In the genomic region with DNA sequence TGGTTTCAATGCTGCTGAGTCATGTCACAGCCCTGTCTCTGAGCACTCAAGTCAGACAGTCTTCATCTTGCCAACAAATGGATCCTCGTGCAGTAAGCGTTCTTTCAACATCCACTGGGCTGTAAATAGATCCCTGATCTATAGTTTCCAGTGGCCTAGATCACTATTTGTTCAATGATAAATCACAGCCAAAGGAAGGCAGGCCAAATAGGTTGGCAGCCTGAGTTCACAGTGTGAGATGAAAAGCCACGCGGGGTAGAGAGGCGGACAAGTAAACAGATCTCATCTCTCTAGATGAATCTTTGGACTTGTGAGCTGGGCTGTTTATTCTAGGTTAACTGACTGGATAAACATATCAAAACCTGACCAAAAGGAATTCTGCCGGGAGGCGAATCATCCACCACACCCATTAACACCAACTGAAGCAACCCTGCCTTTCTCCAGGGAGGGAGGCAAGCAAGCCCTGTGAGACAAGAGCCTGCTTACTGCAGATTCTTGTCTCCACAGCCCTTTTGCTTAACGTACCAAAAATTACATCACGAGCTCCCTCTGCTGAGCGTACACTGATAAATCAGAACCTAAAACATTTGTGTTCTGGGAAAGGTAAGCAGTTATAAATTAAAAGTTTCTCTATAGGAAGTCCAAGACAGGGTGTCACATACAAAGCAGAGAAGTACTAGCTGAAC, we compare ENCODE assay signal across 8 mouse cellular contexts. TPM values are rescaled to one million over a fixed set of nuclear protein-coding genes. Genes with fewer than 3 reads are reported as not detected.
DNase-seq lines count a peak whose midpoint lies in the region; ATAC-seq and TF ChIP-seq lines count a peak whose summit lies in the region.

No protein-coding gene starts in this region.

- H3K4me1 ChIP-seq in forebrain, embryonic 14.5 days (ENCODE audit: control insufficient read depth, insufficient read depth, low read length): no peaks in the 10 kb centered on the region
- H3K4me1 ChIP-seq in forebrain, embryonic 10.5 days: no peaks in the 10 kb centered on the region
- 0 out of 2 replicates have a peak, but pooled peaks cover 3% of the 10 kb centered on the region for H3K4me1 ChIP-seq in kidney, embryonic 16.5 days (ENCODE audit: insufficient read depth, low read length)
- no peaks in the 10 kb centered on the region; a peak in 1 of 4 replicates for H3K4me1 ChIP-seq in liver, embryonic 14.5 days (replicated peaks; ENCODE audit: control insufficient read depth in 2 of 2, insufficient read depth in 2 of 2, low read length in 1 of 2)

- ATAC-seq in forebrain, embryonic 14.5 days: no peak
- peak; percentile 54; the same call in 1 of the 2 replicates for ATAC-seq in kidney, embryonic 16.5 days (ENCODE audit: low FRiP score, low TSS enrichment)
- ATAC-seq in liver, embryonic 14.5 days (ENCODE audit: insufficient read depth): peak; percentile 56

- no peaks in the 10 kb centered on the region for H3K36me3 ChIP-seq in forebrain, embryonic 14.5 days (ENCODE audit: control insufficient read depth, insufficient read depth, low read length)
- no peaks in the 10 kb centered on the region for H3K36me3 ChIP-seq in forebrain, embryonic 10.5 days (replicated peaks)
- H3K36me3 ChIP-seq in kidney, embryonic 16.5 days (ENCODE audit: insufficient read depth, low read length): peaks cover under 1% of the 10 kb centered on the region; the same call in 1 of the 2 replicates
- no peaks in the 10 kb centered on the region for H3K36me3 ChIP-seq in liver, embryonic 14.5 days (replicated peaks; ENCODE audit: control insufficient read depth, insufficient read depth, low read depth)

- no peaks in the 10 kb centered on the region for H3K9me3 ChIP-seq in forebrain, embryonic 14.5 days (replicated peaks; ENCODE audit: control insufficient read depth, low read length)
- peaks cover 5% of the 10 kb centered on the region; the same call in 1 of the 2 replicates for H3K9me3 ChIP-seq in forebrain, embryonic 10.5 days
- no peaks in the 10 kb centered on the region for H3K9me3 ChIP-seq in kidney, embryonic 16.5 days (ENCODE audit: low read length)
- no peaks in the 10 kb centered on the region for H3K9me3 ChIP-seq in liver, embryonic 14.5 days (ENCODE audit: control insufficient read depth, low read length)

- TF ChIP-seq CTCF in liver, embryonic 14.5 days (IDR thresholded peaks at IDR 0.05; ENCODE audit: low read depth): 0 out of 2 replicates have a peak, but pooled peaks have one; percentile 7

- no peak for TF ChIP-seq EP300 in liver, embryonic 14.5 days (IDR thresholded peaks at IDR 0.05; ENCODE audit: low read depth)

- no peak overlapping the region for H3K9ac ChIP-seq in forebrain, embryonic 14.5 days (ENCODE audit: low read length)
- no peak overlapping the region; the same call in 1 of the 2 replicates for H3K9ac ChIP-seq in kidney, embryonic 16.5 days (replicated peaks; ENCODE audit: low read length)
- no peak overlapping the region for H3K9ac ChIP-seq in liver, embryonic 14.5 days (replicated peaks)

- WGBS in forebrain, embryonic 14.5 days: 81% methylated on average over 10 of the region's 10 CpGs
- WGBS in forebrain, embryonic 10.5 days: 85% methylated on average over 10 of the region's 10 CpGs
- WGBS in kidney, embryonic 16.5 days: 20% methylated on average over 10 of the region's 10 CpGs
- 63% methylated on average over 10 of the region's 10 CpGs for WGBS in liver, embryonic 14.5 days (ENCODE audit: insufficient replicate concordance)

- peak; percentile 37 for DNase-seq in forebrain, embryonic 14.5 days (ENCODE audit: low spot score)
- no peak for DNase-seq in forebrain, embryonic 10.5 days (ENCODE audit: extremely low spot score, low spot score)
- peak; percentile 26 for DNase-seq in urinary bladder, postnatal 25 days (ENCODE audit: low spot score)
- no peak for DNase-seq in urinary bladder, adult 2 months (ENCODE audit: low spot score)
- DNase-seq in liver, embryonic 14.5 days (ENCODE audit: low read depth in 3 of 3, low spot score in 3 of 3): peak in 2 of 3 experiments; percentile 19 to 24
- DNase-seq in thymus, postnatal 0 days (ENCODE audit: low spot score): no peak
- DNase-seq in gastrocnemius, adult 18-20 months (ENCODE audit: low spot score): no peak

- H3K4me3 ChIP-seq in forebrain, embryonic 14.5 days (ENCODE audit: low read depth, low read length): no peak overlapping the region
- H3K4me3 ChIP-seq in forebrain, embryonic 10.5 days: no peak overlapping the region
- no peak overlapping the region for H3K4me3 ChIP-seq in kidney, embryonic 16.5 days (ENCODE audit: low read length)
- H3K4me3 ChIP-seq in liver, embryonic 14.5 days (ENCODE audit: insufficient read depth in 1 of 2, low read depth in 2 of 2, low read length in 2 of 2): no peak overlapping the region

- H3K27ac ChIP-seq in forebrain, embryonic 14.5 days (ENCODE audit: low read depth, low read length): no peak overlapping the region
- no peak overlapping the region for H3K27ac ChIP-seq in forebrain, embryonic 10.5 days
- no peak overlapping the region for H3K27ac ChIP-seq in kidney, embryonic 16.5 days (ENCODE audit: low read length)
- no peak overlapping the region for H3K27ac ChIP-seq in liver, embryonic 14.5 days

- no peak overlapping the region for H3K4me2 ChIP-seq in forebrain, embryonic 14.5 days (ENCODE audit: low read length)
- H3K4me2 ChIP-seq in kidney, embryonic 16.5 days (replicated peaks; ENCODE audit: low read depth, low read length): peak overlapping the region; percentile 32; the same call in 1 of the 2 replicates
- H3K4me2 ChIP-seq in liver, embryonic 14.5 days (ENCODE audit: low read depth): no peak overlapping the region

- H3K27me3 ChIP-seq in forebrain, embryonic 14.5 days (replicated peaks; ENCODE audit: control insufficient read depth, insufficient read depth, low read length): no peaks in the 10 kb centered on the region
- no peaks in the 10 kb centered on the region for H3K27me3 ChIP-seq in forebrain, embryonic 10.5 days (ENCODE audit: poor library complexity, severe bottlenecking)
- no peaks in the 10 kb centered on the region for H3K27me3 ChIP-seq in kidney, embryonic 16.5 days (ENCODE audit: insufficient read depth, low read length)
- H3K27me3 ChIP-seq in liver, embryonic 14.5 days (ENCODE audit: control insufficient read depth, insufficient read depth, low read length): no peaks in the 10 kb centered on the region

RNA-seq across cellular contexts. Expression of gene Aox3, which starts 31.6 kb away (rescaled TPM):
- 0.11 and 0.35 TPM in 2 replicates for polyA plus RNA-seq in forebrain, embryonic 14.5 days (2014; fragmentation: Nextera tagmentation; extraction: Ambion mirVana)
- polyA plus RNA-seq in forebrain, embryonic 10.5 days (2016; fragmentation: Nextera tagmentation; extraction: Ambion mirVana): not detected in 2 replicates
- polyA plus RNA-seq in urinary bladder, adult 2 months (2012; rRNA removed): 10.7 and 11.1 TPM in 2 replicates
- polyA plus RNA-seq in kidney, embryonic 16.5 days (2015; fragmentation: Nextera tagmentation; extraction: Ambion mirVana): 3.5 and 3.6 TPM in 2 replicates
- polyA plus RNA-seq in liver, embryonic 14.5 days (2012; rRNA removed): 0.09 and 0.12 TPM in 2 replicates
- polyA plus RNA-seq in liver, embryonic 14.5 days (2014; fragmentation: Nextera tagmentation; extraction: Ambion mirVana): 0.20 and 0.29 TPM in 2 replicates
- polyA plus RNA-seq in thymus, postnatal 0 days (2015; fragmentation: Nextera tagmentation; extraction: Ambion mirVana): 0.18 and 0.30 TPM in 2 replicates
- 1 to 10 TPM in 1 of 2 experiments, under 1 TPM in 1; 0.75 to 1.9 TPM for total RNA-seq in gastrocnemius, adult 18-20 months (2021)

Comparison
In these comparisons a context has a peak if more than half of its experiments do, and no peak if none do; other contexts are left out.
1. DNase-seq: peak in forebrain, embryonic 14.5 days (single experiment), urinary bladder, postnatal 25 days (single experiment) and liver, embryonic 14.5 days (2 of 3); none in forebrain, embryonic 10.5 days (single experiment), urinary bladder, adult 2 months (single experiment), thymus, postnatal 0 days (single experiment) and gastrocnemius, adult 18-20 months (single experiment).